Mouse (Mus musculus) lung, embryonic 14.5 days (tissue): ENCODE measurements around the gene Nexn. TPM values are rescaled to one million over a fixed set of nuclear protein-coding genes. Genes with fewer than 3 reads are reported as not detected.
"Not testable (repeated sequence)": the region's sequence is repeated elsewhere in the genome, so short reads cannot be mapped to it uniquely, and the experiment has no call there.

ENCODE experiments used
- ATAC-seq: fragments of 200-750 bp; cut with Nextera tagmentation; 2 replicates; pipeline ENCODE4 v1.8.0; 2017; ENCODE audit warnings: mild to moderate bottlenecking, moderate TSS enrichment, moderate library complexity; ENCODE audit not compliant: insufficient read depth
- DNase-seq: peaks from one replicate; pipeline ENCODE4 v3.0.0-alpha.2; 2015
- H3K27ac ChIP-seq: fragments of 300-500 bp; sonication (generic); 2 replicates; pipeline ENCODE4 v1.5.1; 2014; ENCODE audit warnings: low read depth, mild to moderate bottlenecking, moderate library complexity
- H3K27me3 ChIP-seq: fragments of 300-500 bp; sonication (generic); 2 replicates; pipeline ENCODE4 v1.6.1; 2014; ENCODE audit warnings: low read length, control low read depth; ENCODE audit not compliant: insufficient read depth
- H3K36me3 ChIP-seq: fragments of 300-500 bp; sonication (generic); 2 replicates; pipeline ENCODE4 v1.6.1; 2014; ENCODE audit warnings: control low read depth; ENCODE audit not compliant: insufficient read depth
- H3K4me1 ChIP-seq: fragments of 300-500 bp; sonication (generic); 2 replicates; pipeline ENCODE4 v1.6.1; 2014; ENCODE audit warnings: antibody characterized with exemption, control low read depth; ENCODE audit not compliant: insufficient read depth
- H3K4me2 ChIP-seq: fragments of 300-500 bp; sonication (generic); 2 replicates; pipeline ENCODE4 v1.6.1; 2014; ENCODE audit warnings: mild to moderate bottlenecking
- H3K4me3 ChIP-seq: fragments of 300-500 bp; sonication (generic); 2 replicates; pipeline ENCODE4 v1.5.1; 2014; ENCODE audit warnings: low read depth, low read length
- H3K9ac ChIP-seq: fragments of 300-500 bp; sonication (generic); 2 replicates; pipeline ENCODE4 v1.6.1; 2014
- H3K9me3 ChIP-seq: fragments of 300-500 bp; sonication (generic); 2 replicates; pipeline ENCODE4 v1.6.1; 2016; ENCODE audit warnings: low read depth, low read length, control low read depth
- CTCF ChIP-seq: IDR thresholded peaks from 2 replicates; pipeline ENCODE4 v1.5.1; 2016; ENCODE audit warnings: antibody characterized with exemption, low read depth
- WGBS: fragments of 180-500 bp; shearing (Covaris S2); extraction: QIAGEN DNeasy Blood & Tissue Kit; methylation state at CpG from one replicate; pipeline ENCODE4 v1.1.7; 2014; 5-methylcytosine and 5-hydroxymethylcytosine counted together
- polyA plus RNA-seq: library from polyadenylated mRNA; unstranded; fragments of >200 nt; fragmentation: Nextera tagmentation; extraction: Ambion mirVana; gene quantifications from 2 replicates; pipeline ENCODE4 v1.2.1, GENCODE M21; 2014

Nexn gene
- polyA plus RNA-seq, result 72.6 and 80.5 TPM in 2 replicates

- TF ChIP-seq CTCF, result no peak
- ATAC-seq, result peak; percentile 57
- H3K4me3 ChIP-seq, result peak within 1 kb of the TSS; percentile 68
Measured at GRCm38 (mm10) chr3:152266036-152266421, at the start of gene Nexn. Gene Nexn (minus strand): TSS chr3:152266350.

GRCm38 (mm10) chr3:152315613-152316012, 49.5 kb upstream of the Nexn start:
- TF ChIP-seq CTCF, result peak; percentile 100
- Histone ChIP-seq H3K4me1 (no peaks in the 10 kb centered on the region), H3K36me3 (0 out of 2 replicates have a peak, but pooled peaks cover 6% of the 10 kb centered on the region), H3K9me3 (no peaks in the 10 kb centered on the region), H3K9ac (no peak overlapping the region), H3K4me3 (no peak overlapping the region), H3K27ac (no peak overlapping the region), H3K27me3 (no peaks in the 10 kb centered on the region), H3K4me2 (no peak overlapping the region)
- DNase-seq, result peak; percentile 95
- 5% methylated on average over 7 of the region's 7 CpGs for WGBS
- peak; percentile 97 for ATAC-seq

More at GRCm38 (mm10) chr3:152266036-152266421, at the start of gene Nexn:
- Histone ChIP-seq H3K9ac (peak within 1 kb of the TSS; percentile 88), H3K4me1 (peaks cover 6% of the 10 kb centered on the region; the same call in 1 of the 2 replicates), H3K27ac (peak within 1 kb of the TSS; percentile 98), H3K36me3 (peaks cover 6% of the 10 kb centered on the region; the same call in 1 of the 2 replicates), H3K27me3 (no peaks in the 10 kb centered on the region; the same call in 1 of the 2 replicates), H3K4me2 (peak within 1 kb of the TSS; percentile 91), H3K9me3 (no peaks in the 10 kb centered on the region)
- DNase-seq, result peak; percentile 75
- 2% methylated on average over 13 of the region's 13 CpGs for WGBS

- 77% methylated on average over 14 of the region's 14 CpGs for WGBS
- not testable (repeated sequence) for H3K36me3 ChIP-seq, H3K9ac ChIP-seq, ATAC-seq, H3K4me1 ChIP-seq, H3K27ac ChIP-seq, H3K4me2 ChIP-seq, H3K4me3 ChIP-seq, H3K27me3 ChIP-seq, DNase-seq, H3K9me3 ChIP-seq
Measured at GRCm38 (mm10) chr3:152314666-152315065, 48.5 kb upstream of the Nexn start.

GRCm38 (mm10) chr3:152309250-152309645, 43.1 kb upstream of the Nexn start:
- WGBS, result 73% methylated on average over 9 of the region's 9 CpGs
- Histone ChIP-seq H3K9ac (peak overlapping the region; percentile 30), H3K4me2 (no peak overlapping the region), H3K36me3 (0 out of 2 replicates have a peak, but pooled peaks cover 5% of the 10 kb centered on the region), H3K27ac (peak overlapping the region; percentile 84), H3K27me3 (no peaks in the 10 kb centered on the region), H3K4me1 (peaks cover 13% of the 10 kb centered on the region), H3K4me3 (no peak overlapping the region), H3K9me3 (no peaks in the 10 kb centered on the region)
- no peak for TF ChIP-seq CTCF
- DNase-seq (peak; percentile 27), ATAC-seq (peak; percentile 39)

GRCm38 (mm10) chr3:152308485-152309249, 42.5 kb upstream of the Nexn start:
- Histone ChIP-seq H3K4me3 (no peak overlapping the region), H3K27me3 (no peaks in the 10 kb centered on the region), H3K27ac (peak overlapping the region; percentile 84), H3K9ac (peak overlapping the region; percentile 30), H3K36me3 (0 out of 2 replicates have a peak, but pooled peaks cover 5% of the 10 kb centered on the region), H3K9me3 (no peaks in the 10 kb centered on the region), H3K4me1 (peaks cover 16% of the 10 kb centered on the region), H3K4me2 (no peak overlapping the region)
- no peak for TF ChIP-seq CTCF
- WGBS, result 6% methylated on average over 10 of the region's 10 CpGs
- ATAC-seq (peak; percentile 71), DNase-seq (peak; percentile 80)

GRCm38 (mm10) chr3:152305971-152306370, 39.8 kb upstream of the Nexn start:
- ATAC-seq, result no peak
- H3K4me2 ChIP-seq, result no peak overlapping the region
- WGBS, result 84% methylated on average over 4 of the region's 4 CpGs
- TF ChIP-seq CTCF, result no peak
- no peak overlapping the region for H3K4me3 ChIP-seq
- H3K9me3 ChIP-seq, result no peaks in the 10 kb centered on the region
- peak overlapping the region; percentile 87 for H3K27ac ChIP-seq
- DNase-seq, result no peak
- no peak overlapping the region for H3K9ac ChIP-seq
- H3K27me3 ChIP-seq, result no peaks in the 10 kb centered on the region
- peaks cover 19% of the 10 kb centered on the region for H3K4me1 ChIP-seq
- H3K36me3 ChIP-seq, result no peaks in the 10 kb centered on the region

GRCm38 (mm10) chr3:152305080-152305479, 38.9 kb upstream of the Nexn start:
- Histone ChIP-seq H3K27me3 (no peaks in the 10 kb centered on the region), H3K9me3 (no peaks in the 10 kb centered on the region), H3K36me3 (no peaks in the 10 kb centered on the region), H3K4me1 (peaks cover 23% of the 10 kb centered on the region), H3K9ac (no peak overlapping the region), H3K27ac (peak overlapping the region; percentile 87), H3K4me3 (no peak overlapping the region), H3K4me2 (no peak overlapping the region)
- peak; percentile 45 for DNase-seq
- 49% methylated on average over 8 of the region's 8 CpGs for WGBS
- ATAC-seq, result no peak
- no peak for TF ChIP-seq CTCF
